Mouse (Mus musculus) brain, embryonic 18.5 days (tissue): ENCODE measurements at regions not wholly inside any gene's neighbourhood (a gene's known extent, or its start where the extent isn't known, plus 50 kb on each side); places are given as distances from the start of the nearest gene placed in this dataset.
"Not testable (repeated sequence)": the region's sequence is repeated elsewhere in the genome, so short reads cannot be mapped to it uniquely, and the experiment has no call there.

Source experiments
- DNase-seq: peaks from one replicate; pipeline ENCODE4 v3.0.0-alpha.2; 2012; ENCODE audit warnings: low read depth, low spot score

- DNase-seq = no peak
Measured at GRCm38 (mm10) chr2:51682177-51682576, 54.9 kb downstream of the Tas2r134 start.

- no peak for DNase-seq
Measured at GRCm38 (mm10) chr2:51682745-51683144, 55.4 kb downstream of the Tas2r134 start.

- no peak for DNase-seq
Measured at GRCm38 (mm10) chr2:51705110-51705509, 77.8 kb downstream of the Tas2r134 start.

- DNase-seq = no peak
Measured at GRCm38 (mm10) chr2:51708701-51709100, 81.4 kb downstream of the Tas2r134 start.

GRCm38 (mm10) chr2:51712611-51713010, 85.3 kb downstream of the Tas2r134 start:
- DNase-seq = no peak

- DNase-seq = no peak
Measured at GRCm38 (mm10) chr2:51730805-51731204, 103.5 kb downstream of the Tas2r134 start.

- no peak for DNase-seq
Measured at GRCm38 (mm10) chr2:51731703-51732102, 104.4 kb downstream of the Tas2r134 start.

- no peak for DNase-seq
Measured at GRCm38 (mm10) chr2:51732355-51732754, 105.0 kb downstream of the Tas2r134 start.

- no peak for DNase-seq
Measured at GRCm38 (mm10) chr2:51733218-51733617, 105.9 kb downstream of the Tas2r134 start.

GRCm38 (mm10) chr2:51736452-51736851, 109.1 kb downstream of the Tas2r134 start:
- no peak for DNase-seq

GRCm38 (mm10) chr2:51747675-51748319, 120.5 kb downstream of the Tas2r134 start:
- no peak for DNase-seq

GRCm38 (mm10) chr2:51749247-51749646, 121.9 kb downstream of the Tas2r134 start:
- DNase-seq = no peak

- DNase-seq = peak; percentile 43
Measured at GRCm38 (mm10) chr2:51752941-51753564, 125.7 kb downstream of the Tas2r134 start.

- no peak for DNase-seq
Measured at GRCm38 (mm10) chr2:51753565-51754031, 126.3 kb downstream of the Tas2r134 start.

- DNase-seq = no peak
Measured at GRCm38 (mm10) chr2:51757361-51757760, 130.1 kb downstream of the Tas2r134 start.

- DNase-seq = no peak
Measured at GRCm38 (mm10) chr2:51758093-51758492, 130.8 kb downstream of the Tas2r134 start.

GRCm38 (mm10) chr2:51762866-51763265, 135.6 kb downstream of the Tas2r134 start:
- DNase-seq = no peak

- DNase-seq = no peak
Measured at GRCm38 (mm10) chr2:51767507-51768135, 140.3 kb downstream of the Tas2r134 start.

GRCm38 (mm10) chr2:51768298-51769271, 141.3 kb downstream of the Tas2r134 start:
- peak; percentile 46 for DNase-seq

GRCm38 (mm10) chr2:51785169-51785568, 149.8 kb downstream of the Rbm43 start:
- no peak for DNase-seq

GRCm38 (mm10) chr2:51788896-51789295, 146.1 kb downstream of the Rbm43 start:
- peak; percentile 58 for DNase-seq

GRCm38 (mm10) chr2:51793291-51793690, 141.7 kb downstream of the Rbm43 start:
- not testable (repeated sequence) for DNase-seq
